Mouse (Mus musculus): Measurements from ENCODE around the gene Nlrp10. TPM values are rescaled to one million over a fixed set of nuclear protein-coding genes. Genes with fewer than 3 reads are reported as not detected.

Nlrp10 gene
- total and polyA plus RNA-seq, 2 experiments from 2014 or later, result 0.22 TPM; not detected in 1

GRCm38 (mm10) chr7:108944002-108944401 lies 14.0 kb upstream of the Nlrp10 start:
- Histone ChIP-seq H3K27ac (ENCODE audit: low read depth, low read length) (no peak overlapping the region), H3K9me3 (ENCODE audit: low read length) (no peaks in the 10 kb centered on the region), H3K36me3 (ENCODE audit: insufficient read depth, low read length) (peaks cover 35% of the 10 kb centered on the region), H3K4me2 (ENCODE audit: low read depth, low read length, poor library complexity, severe bottlenecking) (no peak overlapping the region), H3K27me3 (ENCODE audit: insufficient read depth, low read length) (no peaks in the 10 kb centered on the region), H3K4me3 (ENCODE audit: low read depth, low read length) (no peak overlapping the region), H3K4me1 (ENCODE audit: insufficient read depth, low read length) (no peaks in the 10 kb centered on the region), H3K9ac (replicated peaks; ENCODE audit: low read length, poor library complexity, severe bottlenecking) (no peak overlapping the region)
- WGBS, result 2% methylated on average over 2 of the region's 2 CpGs
- DNase-seq (ENCODE audit: low spot score) (peak; percentile 65), ATAC-seq (ENCODE audit: low FRiP score) (peak; percentile 64; the same call in 1 of the 2 replicates)
- TF ChIP-seq CTCF (IDR thresholded peaks at IDR 0.05), result peak; percentile 88

DNA sequence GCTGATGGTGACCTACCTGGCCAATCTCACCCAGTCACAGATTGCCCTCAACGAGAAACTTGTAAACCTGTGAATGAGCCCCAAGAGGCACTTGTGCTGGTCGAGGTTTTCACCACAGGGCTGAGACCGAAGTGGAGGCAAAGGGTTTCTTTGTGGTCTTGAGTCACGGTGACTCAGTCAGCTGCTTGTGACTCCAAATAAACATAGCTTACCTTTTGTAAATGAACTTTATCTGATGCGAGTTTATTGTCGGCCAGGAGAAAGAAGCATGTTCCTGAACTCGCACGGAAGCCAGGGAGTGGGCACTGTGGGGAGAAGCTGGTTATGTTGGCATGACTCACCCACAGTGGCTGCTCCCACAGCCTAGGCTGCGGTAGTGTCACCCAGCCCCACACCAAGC lies 11.5 kb upstream of the Nlrp10 start:
- Histone ChIP-seq H3K27me3 (ENCODE audit: insufficient read depth, low read length) (no peaks in the 10 kb centered on the region), H3K27ac (ENCODE audit: low read depth, low read length) (no peak overlapping the region), H3K36me3 (ENCODE audit: insufficient read depth, low read length) (peaks cover 53% of the 10 kb centered on the region), H3K4me2 (ENCODE audit: low read depth, low read length, poor library complexity, severe bottlenecking) (no peak overlapping the region), H3K9ac (replicated peaks; ENCODE audit: low read length, poor library complexity, severe bottlenecking) (no peak overlapping the region), H3K4me3 (ENCODE audit: low read depth, low read length) (no peak overlapping the region), H3K9me3 (ENCODE audit: low read length) (no peaks in the 10 kb centered on the region), H3K4me1 (ENCODE audit: insufficient read depth, low read length) (no peaks in the 10 kb centered on the region)
- DNase-seq (ENCODE audit: low spot score), result no peak
- 96% methylated on average over 9 of the region's 9 CpGs for WGBS
- ATAC-seq (ENCODE audit: low FRiP score), result no peak
- no peak for TF ChIP-seq CTCF (IDR thresholded peaks at IDR 0.05)

DNA sequence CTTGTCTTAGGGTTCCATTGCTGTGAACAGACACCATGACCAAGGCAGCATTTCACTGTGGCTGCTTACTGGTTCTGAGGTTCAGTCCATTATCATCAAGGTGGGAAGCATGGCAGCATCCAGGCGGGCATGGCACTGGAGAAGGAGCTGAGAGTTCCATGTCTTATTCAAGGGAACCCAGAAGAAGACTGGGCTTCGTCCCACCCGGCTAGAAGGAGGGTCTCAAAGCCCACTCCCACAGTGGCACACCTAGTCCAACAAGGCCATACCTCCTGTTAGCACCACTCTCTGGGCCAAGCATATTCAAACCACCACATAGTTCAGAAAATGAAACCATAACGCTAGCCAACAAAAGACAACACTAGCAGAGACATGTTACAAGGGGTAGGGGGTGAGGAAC lies 6.6 kb upstream of the Nlrp10 start:
- WGBS, result 97% methylated on average over 4 of the region's 4 CpGs
- H3K4me1 ChIP-seq (ENCODE audit: insufficient read depth, low read length), result peaks cover 11% of the 10 kb centered on the region; the same call in 1 of the 2 replicates
- no peaks in the 10 kb centered on the region for H3K9me3 ChIP-seq (ENCODE audit: low read length)
- TF ChIP-seq CTCF (IDR thresholded peaks at IDR 0.05), result no peak
- H3K4me2 ChIP-seq (ENCODE audit: low read depth, low read length, poor library complexity, severe bottlenecking), result no peak overlapping the region
- DNase-seq (ENCODE audit: low spot score), result no peak
- no peak overlapping the region for H3K4me3 ChIP-seq (ENCODE audit: low read depth, low read length)
- H3K9ac ChIP-seq (replicated peaks; ENCODE audit: low read length, poor library complexity, severe bottlenecking), result no peak overlapping the region
- ATAC-seq (ENCODE audit: low FRiP score), result no peak
- no peaks in the 10 kb centered on the region for H3K27me3 ChIP-seq (ENCODE audit: insufficient read depth, low read length)
- H3K36me3 ChIP-seq (ENCODE audit: insufficient read depth, low read length), result peaks cover 39% of the 10 kb centered on the region
- H3K27ac ChIP-seq (ENCODE audit: low read depth, low read length), result no peak overlapping the region

- peaks cover 27% of the 10 kb centered on the region for H3K36me3 ChIP-seq (ENCODE audit: insufficient read depth, low read length)
- peak overlapping the region; percentile 100 for H3K4me3 ChIP-seq (ENCODE audit: low read depth, low read length)
- peak overlapping the region; percentile 87 for H3K4me2 ChIP-seq (ENCODE audit: low read depth, low read length, poor library complexity, severe bottlenecking)
- DNase-seq (ENCODE audit: low spot score) (no peak), ATAC-seq (ENCODE audit: low FRiP score) (no peak)
- no peaks in the 10 kb centered on the region for H3K27me3 ChIP-seq (ENCODE audit: insufficient read depth, low read length)
- no peak for TF ChIP-seq CTCF (IDR thresholded peaks at IDR 0.05)
- H3K4me1 ChIP-seq (ENCODE audit: insufficient read depth, low read length), result peaks cover 11% of the 10 kb centered on the region; the same call in 1 of the 2 replicates
- no peak overlapping the region for H3K27ac ChIP-seq (ENCODE audit: low read depth, low read length)
- peak overlapping the region; percentile 92 for H3K9ac ChIP-seq (replicated peaks; ENCODE audit: low read length, poor library complexity, severe bottlenecking)
- no peaks in the 10 kb centered on the region for H3K9me3 ChIP-seq (ENCODE audit: low read length)
- 89% methylated on average over 7 of the region's 7 CpGs for WGBS
Observed at GRCm38 (mm10) chr7:108935411-108935810, 5.4 kb upstream of the Nlrp10 start.

DNA sequence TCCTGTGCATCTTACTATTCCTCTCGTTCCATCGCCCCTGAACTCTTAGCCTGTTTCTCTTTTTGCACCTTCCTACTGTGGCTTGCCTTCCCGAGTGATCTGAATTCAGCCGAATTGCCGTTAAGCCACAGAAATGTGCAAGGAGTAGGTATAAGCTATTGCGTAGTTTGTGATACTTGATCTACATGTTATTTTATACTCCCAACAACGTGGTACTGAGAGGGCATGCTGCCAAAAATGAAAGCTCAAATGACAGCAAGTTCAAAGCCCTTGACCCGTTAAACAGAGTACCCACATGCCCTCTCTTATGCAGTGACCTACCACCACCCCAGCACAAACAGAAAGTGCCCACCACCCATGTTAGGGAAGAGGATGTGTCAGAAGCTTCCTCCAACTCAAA lies 4.9 kb upstream of the Nlrp10 start:
- Histone ChIP-seq H3K4me2 (ENCODE audit: low read depth, low read length, poor library complexity, severe bottlenecking) (peak overlapping the region; percentile 87), H3K4me3 (ENCODE audit: low read depth, low read length) (peak overlapping the region; percentile 100), H3K9me3 (ENCODE audit: low read length) (no peaks in the 10 kb centered on the region), H3K4me1 (ENCODE audit: insufficient read depth, low read length) (peaks cover 11% of the 10 kb centered on the region; the same call in 1 of the 2 replicates), H3K27ac (ENCODE audit: low read depth, low read length) (peak overlapping the region; percentile 87), H3K9ac (replicated peaks; ENCODE audit: low read length, poor library complexity, severe bottlenecking) (peak overlapping the region; percentile 92), H3K27me3 (ENCODE audit: insufficient read depth, low read length) (no peaks in the 10 kb centered on the region), H3K36me3 (ENCODE audit: insufficient read depth, low read length) (peaks cover 22% of the 10 kb centered on the region)
- ATAC-seq (ENCODE audit: low FRiP score) (no peak), DNase-seq (ENCODE audit: low spot score) (no peak)
- TF ChIP-seq CTCF (IDR thresholded peaks at IDR 0.05), result no peak
- 6% methylated on average over 8 of the region's 8 CpGs for WGBS

DNA sequence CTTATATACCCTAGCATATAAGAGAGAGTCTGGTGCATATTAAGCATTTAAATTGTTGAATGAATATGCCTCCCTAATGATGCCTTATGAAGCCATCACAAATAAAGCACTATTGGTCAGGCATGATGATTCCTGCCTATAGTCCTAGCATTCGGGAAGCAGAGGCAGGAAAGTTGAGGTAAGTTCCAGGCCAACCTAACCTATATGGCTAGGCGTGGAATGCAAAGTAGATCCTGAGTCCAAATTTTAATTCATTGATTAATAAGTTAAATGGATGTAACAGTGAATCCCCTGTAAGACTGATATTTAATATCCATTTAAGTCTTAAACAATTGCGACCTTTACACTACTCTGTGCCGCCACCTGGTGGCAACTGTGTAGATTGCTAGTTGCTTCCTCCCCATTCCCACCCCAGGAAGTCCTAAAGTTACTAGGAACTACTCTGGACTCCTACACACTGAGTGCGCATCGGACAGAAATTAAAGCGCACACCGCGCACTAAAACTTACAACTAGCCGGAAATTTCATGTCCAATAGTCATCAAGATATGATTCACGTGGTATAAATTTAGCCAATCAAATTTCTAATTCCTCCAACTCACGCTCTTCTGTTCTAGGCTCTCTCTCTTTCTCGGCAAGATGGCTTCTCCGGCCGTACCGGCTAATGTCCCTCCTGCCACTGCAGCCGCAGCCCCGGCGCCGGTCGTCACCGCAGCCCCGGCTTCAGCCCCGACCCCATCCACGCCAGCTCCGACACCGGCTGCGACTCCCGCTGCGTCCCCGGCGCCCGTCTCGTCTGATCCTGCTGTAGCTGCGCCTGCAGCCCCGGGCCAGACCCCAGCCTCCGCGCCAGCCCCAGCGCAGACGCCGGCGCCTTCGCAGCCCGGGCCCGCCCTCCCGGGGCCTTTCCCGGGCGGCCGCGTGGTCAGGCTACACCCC lies 4.1 kb upstream of the Nlrp10 start, which contains the start of gene Eif3f:
Eif3f (plus strand) TSS at position 624 of the 938 bp plus-strand sequence.
- peak; percentile 97 for ATAC-seq (ENCODE audit: low FRiP score)
- no peaks in the 10 kb centered on the region for H3K27me3 ChIP-seq (ENCODE audit: insufficient read depth, low read length)
- TF ChIP-seq CTCF (IDR thresholded peaks at IDR 0.05), result peak; percentile 96
- peak; percentile 99 for DNase-seq (ENCODE audit: low spot score)
- 2% methylated on average over 50 of the region's 50 CpGs for WGBS
- peak within 1 kb of the TSS; percentile 87 for H3K4me2 ChIP-seq (ENCODE audit: low read depth, low read length, poor library complexity, severe bottlenecking)
- H3K9ac ChIP-seq (replicated peaks; ENCODE audit: low read length, poor library complexity, severe bottlenecking), result peak within 1 kb of the TSS; percentile 92
- H3K9me3 ChIP-seq (ENCODE audit: low read length), result no peaks in the 10 kb centered on the region
- peaks cover 19% of the 10 kb centered on the region for H3K36me3 ChIP-seq (ENCODE audit: insufficient read depth, low read length)
- H3K27ac ChIP-seq (ENCODE audit: low read depth, low read length), result peak within 1 kb of the TSS; percentile 87
- H3K4me1 ChIP-seq (ENCODE audit: insufficient read depth, low read length), result peaks cover 11% of the 10 kb centered on the region; the same call in 1 of the 2 replicates
- H3K4me3 ChIP-seq (ENCODE audit: low read depth, low read length), result peak within 1 kb of the TSS; percentile 100
